Mouse (Mus musculus): ENCODE measurements at regions not wholly inside any gene's neighbourhood (a gene's known extent, or its start where the extent isn't known, plus 50 kb on each side); places are given as distances from the start of the nearest gene placed in this dataset.
A peak's percentile ranks its signal among the peaks of the same experiment; 100 is the strongest.
"Not testable (repeated sequence)": the region's sequence is repeated elsewhere in the genome, so short reads cannot be mapped to it uniquely, and the experiment has no call there.

DNA sequence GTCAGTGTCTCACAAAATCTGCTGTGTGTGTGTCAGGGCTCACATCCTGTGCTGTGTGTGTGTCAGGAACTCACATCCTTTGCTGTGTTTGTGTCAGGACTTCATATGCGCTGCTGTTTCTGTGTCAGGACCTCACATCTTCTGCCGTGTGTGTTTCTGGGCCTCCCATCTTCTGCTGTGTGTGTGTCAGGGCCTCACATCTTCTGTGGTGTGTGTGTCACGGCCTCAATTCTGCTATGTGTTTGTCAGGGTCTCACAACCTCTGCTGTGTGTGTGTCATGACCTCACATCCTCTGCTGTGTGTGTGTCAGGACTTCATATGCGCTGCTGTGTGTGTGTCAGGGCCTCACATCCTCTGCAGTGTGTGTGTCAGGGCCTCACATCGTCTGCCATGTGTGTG, 137.5 kb downstream of the Asmt start:
- DNase-seq; intact Hi-C loops (cut with DNase I): not testable (repeated sequence)

DNA sequence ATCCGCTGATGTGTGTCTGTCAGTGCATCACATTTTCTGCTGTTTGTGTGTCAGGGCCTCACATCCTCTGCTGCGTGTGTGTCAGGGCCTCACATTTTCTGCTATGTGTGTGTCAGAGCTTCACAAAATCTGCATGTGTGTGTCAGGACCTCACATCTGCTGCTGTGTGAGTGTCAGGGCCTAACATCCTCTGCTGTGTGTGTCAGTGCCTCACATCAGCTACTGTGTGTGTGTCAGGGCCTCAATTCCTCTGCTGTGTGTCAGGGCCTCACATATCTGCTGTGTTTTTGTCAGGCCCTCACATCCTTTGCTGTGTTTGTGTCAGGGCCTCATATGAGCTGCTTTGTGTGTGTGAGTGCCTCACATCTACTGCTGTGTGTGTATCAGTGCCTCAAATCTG, 142.9 kb downstream of the Asmt start:
- no peak for DNase-seq
- intact Hi-C loops (cut with DNase I) = no loop called here

DNA sequence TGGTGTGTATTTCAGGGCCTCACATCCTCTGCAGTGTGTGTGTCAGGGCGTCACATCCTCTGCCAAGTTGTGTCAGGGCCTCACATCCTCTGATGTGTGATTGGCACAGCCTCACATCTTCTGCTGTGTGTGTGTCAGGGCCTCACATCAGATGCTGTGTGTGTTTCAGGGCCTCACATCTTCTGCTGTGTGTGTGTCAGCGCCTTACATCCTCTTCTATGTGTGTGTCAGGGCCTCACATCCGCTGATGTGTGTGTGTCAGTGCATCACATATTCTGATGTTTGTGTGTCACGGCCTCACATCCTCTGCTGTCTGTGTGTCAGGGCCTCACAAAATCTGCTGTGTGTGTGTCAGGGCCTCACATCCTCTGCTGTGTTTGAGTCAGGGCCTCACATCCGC, 168.7 kb downstream of the Asmt start:
- intact Hi-C loops (cut with DNase I); DNase-seq: not testable (repeated sequence)

DNA sequence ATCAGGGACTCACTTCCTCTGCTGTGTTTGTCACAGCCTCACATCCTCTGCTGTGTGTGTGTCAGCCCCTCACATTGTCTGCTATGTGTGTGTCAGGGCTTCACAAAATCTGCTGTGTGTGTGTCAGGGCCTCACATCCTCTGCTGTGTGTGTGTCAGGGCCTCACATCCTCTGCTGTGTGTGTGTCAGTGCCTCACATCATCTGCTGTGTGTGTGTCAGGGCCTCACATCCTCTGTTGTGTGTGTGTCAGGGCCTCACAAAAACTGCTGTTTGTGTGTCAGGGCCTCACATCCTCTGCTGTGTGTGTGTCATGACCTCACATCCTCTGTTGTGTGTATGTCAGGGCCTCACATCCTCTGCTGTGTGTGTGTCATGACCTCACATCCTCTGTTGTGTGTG, 169.1 kb downstream of the Asmt start:
- DNase-seq; intact Hi-C loops (cut with DNase I): not testable (repeated sequence)

DNA sequence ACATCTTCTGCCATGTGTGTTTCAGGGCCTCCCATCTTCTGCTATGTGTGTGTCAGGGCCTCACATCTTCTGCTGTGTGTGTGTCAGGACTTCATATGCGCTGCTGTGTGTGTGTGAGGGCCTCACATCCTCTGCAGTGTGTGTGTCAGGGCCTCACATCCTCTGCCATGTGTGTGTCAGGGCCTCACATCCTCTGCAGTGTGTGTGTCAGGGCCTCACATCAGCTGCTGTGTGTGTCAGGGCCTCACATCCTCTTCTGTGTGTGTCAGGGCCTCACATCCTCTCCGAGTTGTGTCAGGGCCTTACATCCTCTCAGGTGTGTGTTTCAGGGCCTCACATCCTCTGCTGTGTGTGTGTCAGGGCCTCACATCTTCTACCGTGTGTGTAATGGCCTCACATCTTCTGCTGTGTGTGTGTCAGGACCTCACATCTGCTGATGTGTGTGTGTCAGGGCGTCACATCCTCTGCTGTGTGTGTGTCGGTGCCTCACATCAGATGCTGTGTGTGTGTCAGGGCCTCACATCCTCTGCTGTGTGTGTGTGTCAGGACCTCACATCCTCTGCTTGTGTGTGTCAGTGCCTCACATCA, 170.5 kb downstream of the Asmt start:
- DNase-seq; intact Hi-C loops (cut with DNase I): not testable (repeated sequence)

DNA sequence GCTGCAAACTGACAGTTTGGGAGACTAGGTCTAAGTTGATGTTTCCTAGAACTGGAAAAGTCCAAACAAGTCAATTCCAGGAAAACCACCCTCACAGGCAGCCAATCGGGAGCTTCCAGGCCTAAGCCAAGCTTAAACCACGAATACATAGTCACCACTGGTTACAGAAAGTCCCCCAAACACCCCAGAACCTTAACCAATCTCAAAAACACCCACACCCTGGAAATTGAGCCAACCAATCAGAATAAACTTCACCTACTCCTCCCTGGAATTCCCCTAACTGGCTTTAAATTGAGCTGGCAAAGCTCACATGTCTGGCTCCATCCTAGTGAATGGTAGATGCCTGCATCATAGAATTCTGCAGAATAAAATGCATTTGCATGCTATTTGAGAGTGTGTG, 204.2 kb downstream of the Asmt start:
- intact Hi-C loops (cut with DNase I); DNase-seq: not testable (repeated sequence)

DNA sequence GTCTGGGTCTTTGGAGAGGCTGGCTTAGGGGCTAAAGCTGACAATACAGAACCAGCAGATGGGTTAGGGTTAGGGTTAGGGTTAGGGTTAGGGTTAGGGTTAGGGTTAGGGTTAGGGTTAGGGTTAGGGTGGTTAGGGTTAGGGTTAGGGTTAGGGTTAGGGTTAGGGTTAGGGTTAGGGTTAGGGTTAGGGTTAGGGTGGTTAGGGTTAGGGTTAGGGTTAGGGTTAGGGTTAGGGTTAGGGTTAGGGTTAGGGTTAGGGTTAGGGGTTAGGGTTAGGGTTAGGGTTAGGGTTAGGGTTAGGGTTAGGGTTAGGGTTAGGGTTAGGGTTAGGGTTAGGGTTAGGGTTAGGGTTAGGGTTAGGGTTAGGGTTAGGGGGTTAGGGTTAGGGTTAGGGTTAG, 208.4 kb downstream of the Asmt start:
- intact Hi-C loops (cut with DNase I) = not testable (repeated sequence)

More for the DNA sequence above, 208.4 kb downstream of the Asmt start:
- DNase-seq = peak; percentile 4 to 11
